Mouse (Mus musculus) stomach, embryonic 16.5 days (tissue): ENCODE results near the gene Hist1h2bn. TPM values are rescaled to one million over a fixed set of nuclear protein-coding genes. Genes with fewer than 3 reads are reported as not detected.
"Not testable (repeated sequence)": the region's sequence is repeated elsewhere in the genome, so short reads cannot be mapped to it uniquely, and the experiment has no call there.

Source experiments
- ATAC-seq: fragments of 200-750 bp; cut with Nextera tagmentation; 2 replicates; pipeline ENCODE4 v1.8.0; 2017; ENCODE audit warnings: moderate number of reproducible peaks, moderate TSS enrichment; ENCODE audit not compliant: insufficient read depth, low FRiP score
- H3K27ac ChIP-seq: fragments of 300-500 bp; sonication (generic); 2 replicates; pipeline ENCODE4 v1.5.1; 2014; ENCODE audit warnings: low read length
- H3K27me3 ChIP-seq: fragments of 300-500 bp; sonication (generic); 2 replicates; pipeline ENCODE4 v1.6.1; 2014; ENCODE audit warnings: low read length, control low read depth, mixed read lengths; ENCODE audit not compliant: control insufficient read depth, insufficient read depth
- H3K36me3 ChIP-seq: fragments of 300-500 bp; sonication (generic); 2 replicates; pipeline ENCODE4 v1.6.1; 2014; ENCODE audit warnings: low read length; ENCODE audit not compliant: control insufficient read depth, insufficient read depth
- H3K4me1 ChIP-seq: fragments of 300-500 bp; sonication (generic); 2 replicates; pipeline ENCODE4 v1.6.1; 2014; ENCODE audit warnings: low read length, control low read depth, mixed read lengths; ENCODE audit not compliant: control insufficient read depth, insufficient read depth
- H3K4me2 ChIP-seq: fragments of 300-500 bp; sonication (generic); 2 replicates; pipeline ENCODE4 v1.6.1; 2014; ENCODE audit warnings: low read depth, low read length, mixed read lengths
- H3K4me3 ChIP-seq: fragments of 300-500 bp; sonication (generic); replicated peaks from 2 replicates; pipeline ENCODE4 v1.5.1; 2014; ENCODE audit warnings: mild to moderate bottlenecking, low read length
- H3K9ac ChIP-seq: fragments of 300-500 bp; sonication (generic); 2 replicates; pipeline ENCODE4 v1.6.1; 2014; ENCODE audit warnings: low read length
- H3K9me3 ChIP-seq: fragments of 300-500 bp; sonication (generic); replicated peaks from 2 replicates; pipeline ENCODE4 v1.6.1; 2016; ENCODE audit warnings: low read length, control low read depth; ENCODE audit not compliant: control insufficient read depth
- WGBS: fragments of 180-500 bp; shearing (Covaris S2); extraction: QIAGEN DNeasy Blood & Tissue Kit; methylation state at CpG from one replicate; pipeline ENCODE4 v1.1.7; 2014; 5-methylcytosine and 5-hydroxymethylcytosine counted together
- polyA plus RNA-seq: library from polyadenylated mRNA; unstranded; fragments of >200 nt; fragmentation: Nextera tagmentation; extraction: Ambion mirVana; gene quantifications from 2 replicates; pipeline ENCODE4 v1.2.1, GENCODE M21; 2015

Hist1h2bn gene
- polyA plus RNA-seq, 1 experiment from 2014 or later: 2.9 TPM

GRCm38 (mm10) chr13:21716540-21717391 lies 37.2 kb upstream of the Hist1h2bn start:
- H3K4me3 ChIP-seq: peak overlapping the region; percentile 57
- not testable (repeated sequence) for H3K36me3 ChIP-seq, H3K27me3 ChIP-seq, H3K9me3 ChIP-seq, ATAC-seq
- peak overlapping the region; percentile 83 for H3K4me2 ChIP-seq
- peaks cover 21% of the 10 kb centered on the region for H3K4me1 ChIP-seq
- H3K9ac ChIP-seq: peak overlapping the region; percentile 79
- 0% methylated on average over 9 of the region's 38 CpGs for WGBS
- peak overlapping the region; percentile 97 for H3K27ac ChIP-seq

DNA sequence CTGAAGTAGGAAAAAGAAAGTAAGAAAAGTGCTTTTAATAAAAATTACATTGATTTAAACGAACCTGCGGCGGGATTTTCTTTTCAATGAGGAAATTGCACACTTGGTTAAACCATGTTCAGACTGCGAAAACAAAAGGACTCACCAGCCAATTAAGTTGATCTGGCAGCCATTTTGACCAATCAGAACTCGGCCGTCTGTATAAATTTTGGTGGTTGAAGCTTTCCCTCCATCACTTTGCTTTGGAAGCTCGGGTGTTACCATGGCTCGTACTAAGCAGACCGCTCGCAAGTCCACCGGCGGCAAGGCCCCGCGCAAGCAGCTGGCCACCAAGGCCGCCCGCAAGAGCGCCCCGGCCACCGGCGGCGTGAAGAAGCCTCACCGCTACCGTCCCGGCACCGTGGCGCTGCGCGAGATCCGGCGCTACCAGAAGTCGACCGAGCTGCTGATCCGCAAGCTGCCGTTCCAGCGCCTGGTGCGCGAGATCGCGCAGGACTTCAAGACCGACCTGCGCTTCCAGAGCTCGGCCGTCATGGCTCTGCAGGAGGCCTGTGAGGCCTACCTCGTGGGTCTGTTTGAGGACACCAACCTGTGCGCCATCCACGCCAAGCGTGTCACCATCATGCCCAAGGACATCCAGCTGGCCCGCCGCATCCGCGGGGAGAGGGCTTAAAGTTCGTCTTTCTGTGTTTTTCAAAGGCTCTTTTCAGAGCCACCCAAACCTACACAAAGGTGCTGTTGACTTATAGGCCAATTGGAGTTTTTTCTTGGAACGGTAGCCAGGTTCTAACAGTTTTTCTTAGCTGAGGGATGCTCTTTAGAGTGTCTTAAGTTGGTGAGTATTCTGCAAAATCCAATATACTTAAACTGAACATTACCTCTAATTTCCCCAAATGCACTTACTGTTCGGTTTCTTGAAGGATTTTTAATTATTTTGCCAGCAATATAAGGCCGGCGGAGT lies 36.2 kb upstream of the Hist1h2bn start, which contains the start of gene Hist1h3h:
Gene Hist1h3h, plus strand, starts transcription at position 263 of the 961 bp plus-strand sequence.
- H3K9me3 ChIP-seq, H3K36me3 ChIP-seq, H3K27me3 ChIP-seq: not testable (repeated sequence)
- peaks cover 23% of the 10 kb centered on the region for H3K4me1 ChIP-seq
- peak within 1 kb of the TSS; percentile 57 for H3K4me3 ChIP-seq
- peak within 1 kb of the TSS; percentile 83 for H3K4me2 ChIP-seq
- ATAC-seq: peak; percentile 27; the same call in 1 of the 2 replicates
- WGBS: under 1% methylated on average over 27 of the region's 56 CpGs
- H3K9ac ChIP-seq: peak within 1 kb of the TSS; percentile 79
- H3K27ac ChIP-seq: peak within 1 kb of the TSS; percentile 97

DNA sequence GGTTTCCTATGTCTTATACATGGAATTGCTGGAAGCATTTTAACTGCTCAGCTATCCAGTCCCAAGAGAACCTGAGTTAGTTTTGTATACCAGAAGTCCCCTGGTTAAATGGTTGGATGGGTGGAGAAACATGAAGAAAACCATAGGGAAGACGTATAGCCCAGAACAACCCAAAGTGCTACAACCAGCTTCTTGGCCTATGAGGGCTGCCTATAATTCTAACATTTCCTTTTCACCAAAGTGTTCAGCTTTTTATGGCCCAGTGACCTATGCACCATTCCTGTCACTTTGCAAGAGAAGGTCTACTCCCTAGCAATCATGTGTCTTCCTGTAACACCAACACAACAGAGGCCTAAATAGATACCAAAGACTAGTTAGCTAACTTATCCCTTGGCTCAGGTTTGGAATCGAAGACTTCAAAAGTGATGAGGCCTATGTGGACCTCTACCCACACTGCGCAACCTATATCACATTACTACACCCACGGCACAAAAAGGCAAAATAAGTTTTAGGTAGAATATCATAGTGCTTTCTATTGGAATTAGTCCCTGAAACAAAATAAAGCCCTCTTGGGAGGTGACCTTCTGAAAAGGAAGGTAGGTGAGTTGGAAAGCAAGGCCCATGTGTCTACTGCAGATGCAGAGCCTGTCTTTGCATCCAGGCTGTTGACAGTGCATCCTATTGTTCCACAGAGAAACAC lies 35.4 kb upstream of the Hist1h2bn start:
- ATAC-seq: no peak
- peak overlapping the region; percentile 74 for H3K9ac ChIP-seq
- 51% methylated on average over 4 of the region's 4 CpGs for WGBS

GRCm38 (mm10) chr13:21721107-21721756 lies 32.7 kb upstream of the Hist1h2bn start:
- peak overlapping the region; percentile 68 for H3K9ac ChIP-seq
- H3K27ac ChIP-seq: peak overlapping the region; percentile 80
- H3K36me3 ChIP-seq, H3K9me3 ChIP-seq, H3K27me3 ChIP-seq, ATAC-seq: not testable (repeated sequence)
- peaks cover 15% of the 10 kb centered on the region for H3K4me1 ChIP-seq
- WGBS: 2% methylated on average over 21 of the region's 44 CpGs
- peak overlapping the region; percentile 50 for H3K4me3 ChIP-seq
- peak overlapping the region; percentile 58 for H3K4me2 ChIP-seq

More for the DNA sequence above, 35.4 kb upstream of the Hist1h2bn start:
- H3K27me3 ChIP-seq: no peaks in the 10 kb centered on the region
- no peaks in the 10 kb centered on the region for H3K36me3 ChIP-seq
- H3K4me2 ChIP-seq: peak overlapping the region; percentile 68
- no peaks in the 10 kb centered on the region for H3K9me3 ChIP-seq
- peak overlapping the region; percentile 49 for H3K4me3 ChIP-seq
- peak overlapping the region; percentile 75 for H3K27ac ChIP-seq
- H3K4me1 ChIP-seq: peaks cover 24% of the 10 kb centered on the region

DNA sequence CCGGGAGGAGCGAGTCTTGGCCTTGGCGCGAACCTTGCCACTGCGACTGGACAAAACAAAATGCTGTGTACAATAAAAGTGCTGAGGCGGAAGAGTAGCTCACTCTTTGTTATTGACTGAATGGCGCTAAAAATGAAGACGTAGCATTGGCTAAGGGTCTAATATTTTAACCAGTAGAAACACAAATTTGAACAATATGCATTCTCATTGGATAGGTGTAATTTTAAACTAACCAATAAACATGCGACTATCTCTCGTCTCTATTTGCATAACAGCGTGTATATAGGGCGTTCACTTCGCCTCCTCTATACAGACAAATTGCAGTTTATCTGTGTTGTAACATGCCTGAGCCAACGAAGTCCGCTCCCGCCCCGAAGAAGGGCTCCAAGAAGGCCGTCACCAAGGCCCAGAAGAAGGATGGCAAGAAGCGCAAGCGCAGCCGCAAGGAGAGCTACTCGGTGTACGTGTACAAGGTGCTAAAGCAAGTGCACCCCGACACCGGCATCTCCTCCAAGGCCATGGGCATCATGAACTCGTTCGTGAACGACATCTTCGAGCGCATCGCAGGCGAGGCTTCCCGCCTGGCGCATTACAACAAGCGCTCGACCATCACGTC lies 32.1 kb upstream of the Hist1h2bn start, which contains the start of gene Hist1h2bm:
Gene Hist1h2bm, plus strand, starts transcription at position 288 of the 616 bp plus-strand sequence.
- Histone ChIP-seq H3K9ac (peak within 1 kb of the TSS; percentile 68), H3K27ac (peak within 1 kb of the TSS; percentile 86), H3K4me3 (peak within 1 kb of the TSS; percentile 50), H3K4me2 (peak within 1 kb of the TSS; percentile 58), H3K4me1 (peaks cover 13% of the 10 kb centered on the region)
- under 1% methylated on average over 37 of the region's 37 CpGs for WGBS
- H3K27me3 ChIP-seq, H3K9me3 ChIP-seq, H3K36me3 ChIP-seq: not testable (repeated sequence)
- ATAC-seq: peak; percentile 95

- Histone ChIP-seq H3K4me1 (peaks cover 10% of the 10 kb centered on the region), H3K9me3 (no peaks in the 10 kb centered on the region), H3K4me2 (peak overlapping the region; percentile 51), H3K27me3 (no peaks in the 10 kb centered on the region), H3K36me3 (no peaks in the 10 kb centered on the region), H3K27ac (peak overlapping the region; percentile 86), H3K9ac (peak overlapping the region; percentile 61), H3K4me3 (peak overlapping the region; percentile 50)
- peak; percentile 19; the same call in 1 of the 2 replicates for ATAC-seq
- WGBS: 3% methylated on average over 11 of the region's 11 CpGs
Observed at GRCm38 (mm10) chr13:21722373-21722925, 31.5 kb upstream of the Hist1h2bn start.

- H3K9me3 ChIP-seq: no peaks in the 10 kb centered on the region
- peak overlapping the region; percentile 50; the same call in 1 of the 2 replicates for H3K4me3 ChIP-seq
- no peaks in the 10 kb centered on the region for H3K27me3 ChIP-seq
- no peak for ATAC-seq
- WGBS: 30% methylated on average over 5 of the region's 5 CpGs
- no peak overlapping the region for H3K9ac ChIP-seq
- H3K36me3 ChIP-seq: no peaks in the 10 kb centered on the region
- H3K27ac ChIP-seq: peak overlapping the region; percentile 86; the same call in 1 of the 2 replicates
- peak overlapping the region; percentile 51; the same call in 1 of the 2 replicates for H3K4me2 ChIP-seq
- peaks cover 8% of the 10 kb centered on the region for H3K4me1 ChIP-seq
Observed at GRCm38 (mm10) chr13:21722993-21723836, 30.7 kb upstream of the Hist1h2bn start.
